Mouse (Mus musculus) limb, embryonic 14.5 days (tissue): ENCODE data around the gene She. TPM values are rescaled to one million over a fixed set of nuclear protein-coding genes. Genes with fewer than 3 reads are reported as not detected.

ENCODE experiments used
- ATAC-seq: fragments of 200-750 bp; cut with Nextera tagmentation; 2 replicates; pipeline ENCODE4 v1.8.0; 2017; ENCODE audit warnings: low read depth, moderate number of reproducible peaks, moderate TSS enrichment; ENCODE audit not compliant: low FRiP score
- DNase-seq: peaks from one replicate; pipeline ENCODE4 v3.0.0-alpha.2; 2015; ENCODE audit warnings: low spot score
- H3K27ac ChIP-seq: fragments of 300-500 bp; sonication (generic); replicated peaks from 2 replicates; pipeline ENCODE4 v1.5.1; 2014; ENCODE audit warnings: low read depth, mild to moderate bottlenecking, low read length, moderate library complexity, mixed read lengths
- H3K27me3 ChIP-seq: fragments of 300-500 bp; sonication (generic); 2 replicates; pipeline ENCODE4 v1.6.1; 2014; ENCODE audit warnings: low read length, mixed read lengths; ENCODE audit not compliant: control insufficient read depth, insufficient read depth
- H3K36me3 ChIP-seq: fragments of 300-500 bp; sonication (generic); 2 replicates; pipeline ENCODE4 v1.6.1; 2014; ENCODE audit warnings: mild to moderate bottlenecking, low read length, moderate library complexity, mixed read lengths; ENCODE audit not compliant: control insufficient read depth, insufficient read depth
- H3K4me1 ChIP-seq: fragments of 300-500 bp; sonication (generic); 2 replicates; pipeline ENCODE4 v1.6.1; 2014; ENCODE audit warnings: antibody characterized with exemption, low read length, mixed read lengths; ENCODE audit not compliant: control insufficient read depth, insufficient read depth
- H3K4me2 ChIP-seq: fragments of 300-500 bp; sonication (generic); replicated peaks from 2 replicates; pipeline ENCODE4 v1.6.1; 2014; ENCODE audit warnings: low read depth, mild to moderate bottlenecking, low read length, moderate library complexity; ENCODE audit not compliant: severe bottlenecking
- H3K4me3 ChIP-seq: fragments of 300-500 bp; sonication (generic); replicated peaks from 2 replicates; pipeline ENCODE4 v1.5.1; 2014; ENCODE audit warnings: low read length
- H3K9ac ChIP-seq: fragments of 300-500 bp; sonication (generic); 2 replicates; pipeline ENCODE4 v1.6.1; 2014; ENCODE audit warnings: mild to moderate bottlenecking, low read depth, low read length, moderate library complexity; ENCODE audit not compliant: severe bottlenecking
- H3K9me3 ChIP-seq: fragments of 300-500 bp; sonication (generic); 2 replicates; pipeline ENCODE4 v1.6.1; 2016; ENCODE audit warnings: low read length; ENCODE audit not compliant: control insufficient read depth
- POLR2A ChIP-seq: fragments of 200-500 bp; IDR thresholded peaks from 2 replicates; pipeline ENCODE4 v1.8.0; 2012; ENCODE audit warnings: inconsistent platforms, mild to moderate bottlenecking, moderate library complexity, borderline replicate concordance; ENCODE audit not compliant: insufficient read depth, insufficient read length; ENCODE audit errors: extremely low read depth
- WGBS: fragments of 180-500 bp; shearing (Covaris S2); extraction: QIAGEN DNeasy Blood & Tissue Kit; methylation state at CpG from one replicate; pipeline ENCODE4 v1.1.7; 2014; 5-methylcytosine and 5-hydroxymethylcytosine counted together
- polyA plus RNA-seq, 2 experiments: library from polyadenylated mRNA; depleted of rRNA in 1 of 2; stranded (reverse) in 1 of 2; unstranded in 1 of 2; fragments of >200 nt; fragmentation: Nextera tagmentation in 1 of 2; extraction: Ambion mirVana in 1 of 2; gene quantifications; 2 replicates each; pipeline versions ENCODE4 v1.2.1 to v1.2.3; 2012 to 2014

Gene She
- polyA plus RNA-seq (2012; rRNA removed) = 2.9 TPM in 2 replicates
- polyA plus RNA-seq (2014; fragmentation: Nextera tagmentation; extraction: Ambion mirVana) = 4.7 and 4.9 TPM in 2 replicates

DNA sequence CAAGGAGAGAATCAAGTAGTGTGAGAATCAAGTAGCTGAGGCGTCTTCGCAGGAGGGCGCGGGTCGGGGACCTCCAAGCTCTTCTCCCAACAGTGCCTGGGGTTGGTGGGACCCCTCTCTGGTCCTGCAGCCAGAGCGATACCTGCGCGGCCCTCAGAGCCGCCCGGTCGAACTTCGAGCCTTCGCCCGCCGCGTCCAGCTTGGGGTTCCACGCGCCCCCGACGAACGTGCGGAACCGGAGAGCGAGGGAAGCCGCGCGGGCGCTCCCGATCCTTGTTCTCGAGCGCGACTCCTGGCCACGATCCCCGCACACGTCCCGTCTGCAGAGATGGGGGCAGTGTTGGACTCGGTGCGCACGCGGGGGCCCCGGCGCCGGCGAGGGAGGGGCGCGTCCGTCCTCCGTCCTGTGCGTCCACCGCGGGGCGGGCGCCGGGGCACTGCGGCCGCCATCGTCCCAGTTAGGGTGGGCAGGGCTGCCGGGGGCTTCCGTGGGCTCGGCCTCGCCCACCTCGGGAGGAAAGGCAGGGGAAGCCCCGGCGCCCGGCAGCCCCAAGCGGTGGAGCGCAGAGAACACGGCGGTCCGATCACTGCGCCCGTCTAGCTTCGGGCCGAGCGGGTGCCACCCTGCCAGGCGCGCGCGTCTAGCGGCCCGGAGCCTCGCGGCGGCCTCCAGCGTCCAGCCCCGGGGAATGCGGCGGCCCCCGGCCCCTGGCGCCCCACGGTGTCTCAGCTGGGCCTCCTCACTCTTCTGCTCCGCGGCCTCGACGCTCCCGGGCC, at the start of gene She:
Gene She (plus strand): TSS at position 556 of the 777 bp plus-strand sequence.
- no peaks in the 10 kb centered on the region for H3K36me3 ChIP-seq
- H3K4me3 ChIP-seq = peak within 1 kb of the TSS; percentile 51
- TF ChIP-seq POLR2A = no peak
- H3K9me3 ChIP-seq = no peaks in the 10 kb centered on the region
- 3% methylated on average over 35 of the region's 96 CpGs for WGBS
- H3K9ac ChIP-seq = peak within 1 kb of the TSS; percentile 60
- H3K27ac ChIP-seq = no peak within 1 kb of the TSS
- peaks cover 53% of the 10 kb centered on the region for H3K27me3 ChIP-seq
- ATAC-seq (peak; percentile 30), DNase-seq (no peak)
- peak within 1 kb of the TSS; percentile 78 for H3K4me2 ChIP-seq
- no peaks in the 10 kb centered on the region for H3K4me1 ChIP-seq

DNA sequence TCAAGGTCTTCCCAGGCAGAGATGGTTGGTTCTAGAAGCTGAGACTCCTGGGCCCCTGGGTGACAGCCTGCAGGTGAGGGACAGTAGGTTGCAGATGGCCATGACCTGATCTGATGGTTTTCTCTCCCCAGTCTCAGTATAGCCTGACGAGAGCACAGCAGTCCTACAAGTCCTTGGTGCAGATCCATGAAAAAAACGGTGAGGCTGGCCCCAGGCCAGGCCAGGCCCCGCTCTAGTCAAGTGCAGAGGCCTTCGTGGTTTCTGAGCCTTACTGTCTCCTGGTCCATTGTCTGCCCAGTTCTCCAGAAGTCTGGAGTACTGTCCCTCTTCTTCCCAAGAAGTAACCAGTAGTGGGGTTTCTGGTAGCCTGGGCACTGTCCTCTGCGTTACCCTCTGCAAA, 49.5 kb upstream of the She start:
- 78% methylated on average over 5 of the region's 5 CpGs for whole genome bisulfite sequencing

DNA sequence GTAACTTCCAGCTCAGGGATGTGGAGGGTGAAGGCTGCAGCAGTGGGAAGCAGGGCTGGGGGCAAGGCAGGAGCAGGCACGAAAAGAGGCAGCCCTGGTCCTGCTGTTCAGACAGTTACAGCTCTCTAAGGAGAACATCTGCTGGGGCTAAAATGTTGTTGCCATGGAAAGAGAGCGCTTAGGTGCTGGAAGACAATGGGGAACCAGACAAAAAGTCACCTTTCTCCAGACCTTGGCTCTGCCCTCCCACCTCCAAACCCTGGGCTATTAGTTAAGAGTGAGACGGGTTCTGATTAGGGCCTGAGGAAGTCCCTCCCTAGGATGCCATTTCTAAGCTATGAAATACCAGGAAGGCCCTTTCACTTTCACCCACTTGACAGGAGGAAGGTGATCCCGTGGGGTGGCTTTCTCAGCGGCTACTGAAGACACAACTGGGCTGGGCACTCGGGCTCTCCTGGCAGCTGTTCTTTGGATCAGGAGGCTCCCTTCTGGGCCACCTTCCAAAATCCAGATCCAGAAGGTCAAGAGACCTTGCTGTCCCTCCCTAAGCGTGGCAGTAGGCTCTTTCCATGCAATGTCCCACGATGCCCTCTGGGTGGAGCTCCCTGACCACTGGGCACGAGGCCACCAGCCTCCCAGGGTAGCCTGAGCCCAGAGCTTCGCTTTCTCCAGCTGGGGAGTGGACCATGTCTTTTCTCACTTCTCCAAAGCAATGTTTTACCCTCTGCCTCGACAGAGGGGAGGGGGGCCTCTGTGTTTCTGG, 46.0 kb upstream of the She start:
- H3K9me3 ChIP-seq = no peaks in the 10 kb centered on the region
- H3K4me1 ChIP-seq = no peaks in the 10 kb centered on the region
- 18% methylated on average over 11 of the region's 11 CpGs for WGBS
- H3K27me3 ChIP-seq = no peaks in the 10 kb centered on the region
- DNase-seq (peak; percentile 56), ATAC-seq (peak; percentile 51; the same call in 1 of the 2 replicates)
- H3K4me2 ChIP-seq = no peak overlapping the region
- 0 out of 2 replicates have a peak overlapping the region, but pooled peaks have one; percentile 33 for H3K27ac ChIP-seq
- peak overlapping the region; percentile 38; the same call in 1 of the 2 replicates for H3K9ac ChIP-seq
- TF ChIP-seq POLR2A = no peak
- peaks cover 35% of the 10 kb centered on the region for H3K36me3 ChIP-seq
- no peak overlapping the region for H3K4me3 ChIP-seq

More for the DNA sequence above, 49.5 kb upstream of the She start:
- Histone ChIP-seq H3K4me2 (no peak overlapping the region), H3K27me3 (no peaks in the 10 kb centered on the region), H3K36me3 (peaks cover 69% of the 10 kb centered on the region), H3K9me3 (no peaks in the 10 kb centered on the region), H3K27ac (no peak overlapping the region), H3K4me1 (no peaks in the 10 kb centered on the region), H3K4me3 (no peak overlapping the region), H3K9ac (no peak overlapping the region)
- ATAC-seq (no peak), DNase-seq (no peak)
- TF ChIP-seq POLR2A = no peak

- H3K27ac ChIP-seq = no peak overlapping the region
- H3K4me3 ChIP-seq = no peak overlapping the region
- H3K9me3 ChIP-seq = no peaks in the 10 kb centered on the region
- no peak for TF ChIP-seq POLR2A
- no peaks in the 10 kb centered on the region for H3K4me1 ChIP-seq
- no peak overlapping the region for H3K4me2 ChIP-seq
- no peaks in the 10 kb centered on the region for H3K27me3 ChIP-seq
- H3K36me3 ChIP-seq = peaks cover 24% of the 10 kb centered on the region
- no peak for DNase-seq
- H3K9ac ChIP-seq = no peak overlapping the region
- WGBS = 74% methylated on average over 6 of the region's 6 CpGs
- no peak for ATAC-seq
Observed at GRCm38 (mm10) chr3:89786275-89786674, 44.9 kb upstream of the She start.

- no peak overlapping the region for H3K4me3 ChIP-seq
- no peak for TF ChIP-seq POLR2A
- H3K9ac ChIP-seq = no peak overlapping the region
- H3K4me2 ChIP-seq = no peak overlapping the region
- H3K36me3 ChIP-seq = no peaks in the 10 kb centered on the region
- H3K4me1 ChIP-seq = no peaks in the 10 kb centered on the region
- no peak overlapping the region for H3K27ac ChIP-seq
- no peaks in the 10 kb centered on the region for H3K27me3 ChIP-seq
- ATAC-seq (no peak), DNase-seq (no peak)
- no peaks in the 10 kb centered on the region for H3K9me3 ChIP-seq
- 73% methylated on average over 16 of the region's 16 CpGs for WGBS
Observed at GRCm38 (mm10) chr3:89788680-89789352, 42.4 kb upstream of the She start.
